Mouse (Mus musculus): ENCODE data around the gene Olfr313.

Gene Olfr313

GRCm38 (mm10) chr11:58847636-58848035, 32.8 kb downstream of the Olfr313 start:
- in situ Hi-C loops (cut with MboI, MseI): loop anchor here (10.0 kb wide), 1 partner anchor 1323 kb away; no protein-coding TSS in a partner anchor

- in situ Hi-C loops (cut with MboI, MseI): loop anchor here (10.0 kb wide), 1 partner anchor 1325 kb away; no protein-coding TSS in a partner anchor
These were observed 34.9 kb downstream of the Olfr313 start for GRCm38 (mm10) chr11:58849731-58850130.

GRCm38 (mm10) chr11:58860744-58861143, 45.9 kb downstream of the Olfr313 start:
- in situ Hi-C loops (cut with MboI, MseI): no loop called here

GRCm38 (mm10) chr11:58867039-58867953, 52.5 kb downstream of the Olfr313 start, which contains the start of gene 2810021J22Rik:
Gene 2810021J22Rik, plus strand, starts transcription at chr11:58867216.
- in situ Hi-C loops (cut with MboI, MseI): no loop called here

GRCm38 (mm10) chr11:58867954-58868330, 53.1 kb downstream of the Olfr313 start:
- in situ Hi-C loops (cut with MboI, MseI): no loop called here
